Mouse (Mus musculus) liver (tissue): ENCODE measurements around the gene Samd15.
"Not testable (repeated sequence)": the region's sequence is repeated elsewhere in the genome, so short reads cannot be mapped to it uniquely, and the experiment has no call there.

Experiments used
- DNase-seq: peaks from one replicate; pipeline ENCODE4 v3.0.0-alpha.2; 2020; ENCODE audit warnings: mixed read lengths

Samd15 gene

DNA sequence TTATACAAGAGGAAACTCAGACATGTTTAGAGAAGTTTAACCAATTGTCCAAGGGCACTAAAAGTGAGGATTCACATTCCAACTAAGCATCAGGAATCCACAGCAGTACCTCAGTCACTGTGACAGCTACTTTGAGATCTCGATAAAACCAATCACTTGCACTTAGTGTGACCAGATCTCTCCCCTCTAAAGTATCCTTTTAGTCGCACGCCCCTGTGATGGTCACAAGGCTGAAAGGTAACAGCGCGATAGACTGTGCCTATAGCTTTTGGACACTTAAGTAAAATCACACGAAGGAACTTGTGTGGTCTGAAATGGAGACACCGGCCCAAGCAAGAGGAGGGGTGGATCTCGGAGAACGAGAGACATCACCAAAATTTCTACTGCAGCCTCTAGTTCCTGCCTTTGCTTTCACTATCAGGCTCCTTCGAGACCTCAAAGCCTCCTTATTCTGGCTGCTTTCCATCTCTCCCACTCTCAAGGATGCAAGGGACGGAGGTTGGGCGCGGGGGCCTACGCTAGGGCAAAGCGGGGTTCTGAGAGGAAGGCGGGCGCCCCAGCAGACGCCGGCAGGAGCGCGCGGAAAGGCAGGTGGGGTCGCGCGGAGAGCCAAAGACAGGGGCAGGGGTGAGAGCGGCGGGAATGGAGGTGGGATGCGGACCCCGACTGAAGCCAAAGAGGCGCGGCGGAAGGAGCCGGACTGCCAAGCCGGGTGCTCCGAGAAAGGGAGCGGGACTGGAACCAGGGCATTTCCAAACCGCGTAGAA lies at the start of gene Samd15:
Gene Samd15 (plus strand): TSS at position 518 of the 767 bp plus-strand sequence.
- peak; percentile 17 for DNase-seq

DNA sequence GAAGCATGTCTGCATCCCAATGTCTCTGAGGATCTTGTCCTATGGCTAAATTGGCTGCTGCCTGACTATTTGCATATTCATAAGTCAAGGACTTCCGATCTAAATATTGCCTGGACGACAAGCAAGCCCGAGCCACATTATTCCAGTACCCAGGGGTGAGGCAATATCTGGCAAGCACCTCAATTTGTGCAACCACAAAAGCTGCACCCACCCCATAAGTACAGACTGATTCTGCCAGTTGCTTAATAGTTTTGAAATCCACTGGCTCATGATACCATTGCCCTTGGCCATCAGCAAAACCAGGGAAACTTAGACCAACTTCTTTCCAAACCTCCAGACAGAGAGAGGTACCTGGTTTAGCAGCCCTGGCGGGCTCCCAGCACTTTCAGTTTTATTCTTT lies 45.1 kb upstream of the Samd15 start:
- not testable (repeated sequence) for DNase-seq

DNA sequence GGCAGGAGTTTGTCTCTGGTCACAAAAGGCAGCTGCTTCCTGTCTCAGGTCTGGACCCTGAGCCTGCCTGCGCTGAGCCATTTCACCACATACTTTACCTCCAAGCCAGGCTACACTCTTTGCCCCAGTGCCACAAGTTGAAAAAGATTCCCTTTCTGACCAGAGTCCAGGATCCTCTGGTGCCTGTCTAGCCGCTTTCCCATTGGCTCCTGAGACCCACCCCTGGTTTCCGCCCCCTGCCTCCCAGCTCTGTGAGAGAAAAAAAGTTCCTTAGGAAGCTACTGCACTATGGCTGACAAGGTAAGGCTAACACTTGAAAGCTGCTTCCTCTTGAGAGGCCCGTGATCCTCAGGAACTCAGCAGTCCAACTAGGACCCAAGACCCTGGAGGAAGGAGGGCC lies 42.2 kb upstream of the Samd15 start:
- peak; percentile 56 for DNase-seq

DNA sequence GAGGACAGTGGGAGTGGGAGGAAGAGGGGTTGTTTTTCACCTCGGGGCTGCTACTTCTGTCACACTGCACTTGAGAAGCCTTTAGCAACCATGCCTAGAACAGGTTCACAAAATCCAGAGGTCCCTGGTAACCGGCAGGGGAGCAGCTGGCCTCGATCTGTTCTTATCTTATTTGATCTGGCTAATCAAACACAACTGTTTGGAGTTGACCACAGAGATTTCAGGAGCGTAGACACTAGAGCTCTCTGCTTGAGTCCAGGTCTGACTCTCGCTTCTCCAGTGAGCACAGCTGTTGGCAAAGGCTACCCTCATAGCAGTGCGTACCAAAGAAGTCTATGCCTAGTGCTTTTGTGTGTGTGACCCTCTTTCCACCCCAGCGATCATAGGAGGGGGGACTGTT lies 41.4 kb upstream of the Samd15 start:
- DNase-seq = peak; percentile 18

GRCm38 (mm10) chr12:87160310-87160709 lies 39.2 kb upstream of the Samd15 start:
- DNase-seq = no peak

- DNase-seq = peak; percentile 56
Observed at GRCm38 (mm10) chr12:87160815-87161214, 38.7 kb upstream of the Samd15 start.

DNA sequence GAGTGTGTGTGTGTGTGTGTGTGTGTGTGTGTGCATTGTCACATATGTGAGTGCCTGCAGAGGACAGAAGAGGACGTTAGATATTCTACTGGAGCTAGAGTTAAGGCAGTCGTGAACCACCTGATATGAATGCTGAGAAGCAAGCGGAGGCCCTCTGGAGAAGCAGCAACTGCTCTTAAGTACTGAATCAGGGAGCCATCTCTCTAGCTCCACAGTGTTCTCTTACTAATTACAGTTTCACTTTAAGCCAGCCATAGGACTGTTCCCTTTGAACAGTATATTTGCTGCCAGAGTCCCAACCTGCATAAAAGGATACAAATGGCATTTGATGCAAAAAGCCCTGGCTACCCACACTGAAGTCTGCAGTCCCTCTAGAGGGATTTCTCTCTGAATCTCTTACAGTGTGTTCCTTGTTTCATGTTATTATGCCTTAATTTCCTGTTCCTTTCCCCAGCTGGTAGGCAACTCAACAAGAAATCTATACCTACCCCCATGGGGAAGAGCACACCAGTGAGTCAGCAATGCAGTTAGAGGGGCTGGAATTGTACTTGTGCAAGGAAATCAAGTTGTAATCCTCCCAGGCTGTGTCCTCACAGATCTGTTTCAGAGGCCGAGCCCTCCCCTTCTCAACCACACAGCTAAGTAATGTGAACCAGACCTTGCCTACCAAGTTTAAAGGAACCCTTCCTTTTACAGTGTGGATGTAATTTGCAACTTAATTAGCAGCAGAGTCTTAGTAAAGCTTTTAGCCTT lies 24.2 kb upstream of the Samd15 start:
- no peak for DNase-seq

- no peak for DNase-seq
Observed at GRCm38 (mm10) chr12:87177631-87178030, 21.9 kb upstream of the Samd15 start.

DNA sequence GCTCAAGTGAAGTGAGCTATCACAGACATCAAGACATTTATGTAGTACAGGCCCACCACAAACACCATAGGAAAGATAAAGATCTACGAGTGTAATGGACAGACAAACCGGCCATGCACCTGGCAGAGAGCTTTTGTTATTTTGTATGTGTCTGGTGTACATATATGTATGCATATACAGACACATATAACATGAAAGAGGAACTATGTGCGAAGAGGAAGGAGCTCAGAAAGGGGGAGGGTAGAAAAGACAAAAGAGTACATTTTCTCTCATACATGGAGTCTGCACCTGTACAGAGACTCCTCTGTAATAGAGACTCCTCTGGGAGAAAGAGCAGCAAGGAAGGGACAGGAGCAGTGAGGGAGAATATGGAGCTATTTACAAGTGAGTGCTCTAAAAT lies 6.5 kb upstream of the Samd15 start:
- no peak for DNase-seq

- no peak for DNase-seq
Observed at GRCm38 (mm10) chr12:87195069-87195468, 4.5 kb upstream of the Samd15 start.

DNA sequence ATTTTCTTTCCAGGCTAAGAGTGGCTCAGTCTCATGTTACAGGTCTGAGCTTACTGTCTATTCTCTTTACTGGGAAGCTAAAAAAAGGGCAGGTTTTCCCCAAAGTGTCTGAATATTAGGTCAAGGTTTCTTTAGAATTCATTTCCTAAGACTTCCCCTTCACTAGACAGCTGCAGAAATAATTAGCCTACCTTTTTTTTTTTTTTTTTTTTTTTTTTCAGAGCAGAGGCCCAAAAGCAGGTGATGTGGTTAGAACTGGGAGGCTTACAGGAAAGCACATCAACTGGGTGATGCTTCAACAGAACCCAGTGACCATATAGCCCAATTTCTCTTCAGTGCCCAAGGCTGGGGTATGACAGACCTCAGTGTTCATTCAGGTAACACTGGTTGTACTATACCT lies 3.2 kb upstream of the Samd15 start:
- no peak for DNase-seq

- DNase-seq = no peak
Observed at GRCm38 (mm10) chr12:87198792-87199191, 731 bp upstream of the Samd15 start.

DNA sequence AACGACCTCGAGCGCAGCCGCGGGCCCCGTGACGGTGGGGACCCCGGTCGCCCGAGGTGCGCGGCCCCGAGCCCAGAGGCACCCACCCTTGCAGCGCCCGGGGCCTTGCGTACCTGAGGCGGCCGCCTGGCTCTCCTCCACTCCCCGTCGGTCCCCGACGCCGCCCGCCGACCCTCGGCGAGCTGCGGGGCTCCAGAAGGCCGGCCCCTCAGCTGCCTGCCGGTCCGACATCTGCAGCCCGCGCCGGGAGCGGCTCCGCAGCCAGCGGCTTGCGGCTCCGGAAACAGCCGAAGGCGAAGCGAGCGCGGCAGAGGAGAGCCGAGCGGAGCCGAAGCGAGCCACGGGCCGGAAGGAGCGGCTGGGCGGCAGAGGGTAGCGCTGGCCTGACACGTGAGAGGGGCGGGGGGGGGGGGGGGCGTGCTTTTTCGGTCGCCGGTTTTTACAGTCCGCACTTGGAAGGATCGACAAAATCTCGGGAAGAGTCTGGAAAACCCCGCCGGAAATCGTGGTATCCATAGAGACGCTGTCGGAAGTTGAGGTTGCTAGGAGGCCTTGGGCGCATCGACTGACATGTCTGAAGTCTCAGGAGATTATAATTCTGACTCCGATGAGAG lies 557 bp downstream of the Samd15 start, which contains the start of gene Tmed8:
Gene Tmed8 (minus strand): TSS at position 482 of the 614 bp plus-strand sequence.
- peak; percentile 68 for DNase-seq

DNA sequence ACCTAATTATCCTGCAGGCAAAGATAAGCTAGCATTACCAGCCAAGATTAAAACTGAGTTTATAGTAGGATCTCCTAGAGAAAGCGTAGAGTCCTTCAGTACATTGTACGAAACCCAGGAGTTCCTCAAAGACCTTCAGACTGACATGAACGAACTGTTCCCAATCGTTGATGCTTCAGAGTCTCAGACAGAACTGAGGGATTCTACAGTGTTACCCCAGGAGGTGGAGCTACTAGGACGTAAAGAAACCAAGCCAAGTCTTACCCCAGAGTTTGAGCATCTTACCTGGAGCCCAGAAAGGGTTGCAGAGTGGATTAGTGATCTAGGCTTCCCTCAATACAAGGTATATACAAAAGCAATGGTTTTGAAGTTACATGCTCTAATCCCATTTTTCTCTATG lies 2.2 kb downstream of the Samd15 start:
- no peak for DNase-seq

- DNase-seq = not testable (repeated sequence)
Observed at GRCm38 (mm10) chr12:87205789-87206188, 6.3 kb downstream of the Samd15 start.

GRCm38 (mm10) chr12:87212844-87213606 lies 13.5 kb downstream of the Samd15 start:
- no peak for DNase-seq

- DNase-seq = no peak
Observed at GRCm38 (mm10) chr12:87216053-87216452, 16.5 kb downstream of the Samd15 start.

DNA sequence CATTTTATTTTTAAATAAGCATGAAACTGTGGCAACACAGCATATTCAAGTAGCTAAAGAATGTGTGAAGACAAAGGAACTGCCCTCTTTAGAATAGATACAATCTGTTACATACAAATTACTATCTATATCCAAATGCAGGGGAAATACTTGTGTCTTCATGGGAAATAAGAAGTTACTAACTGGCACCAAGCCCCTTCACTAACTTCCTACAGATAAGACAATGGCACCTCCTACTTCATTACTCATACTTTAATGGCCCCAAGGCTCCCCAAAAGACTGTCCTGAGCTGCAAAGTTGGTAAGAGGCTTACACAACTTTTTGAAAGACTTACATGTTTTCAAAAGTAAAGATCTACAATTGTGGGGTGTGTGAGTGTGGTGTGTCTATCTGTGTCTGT lies 18.1 kb downstream of the Samd15 start:
- DNase-seq = no peak

GRCm38 (mm10) chr12:87219362-87219761 lies 19.8 kb downstream of the Samd15 start:
- DNase-seq = no peak

DNA sequence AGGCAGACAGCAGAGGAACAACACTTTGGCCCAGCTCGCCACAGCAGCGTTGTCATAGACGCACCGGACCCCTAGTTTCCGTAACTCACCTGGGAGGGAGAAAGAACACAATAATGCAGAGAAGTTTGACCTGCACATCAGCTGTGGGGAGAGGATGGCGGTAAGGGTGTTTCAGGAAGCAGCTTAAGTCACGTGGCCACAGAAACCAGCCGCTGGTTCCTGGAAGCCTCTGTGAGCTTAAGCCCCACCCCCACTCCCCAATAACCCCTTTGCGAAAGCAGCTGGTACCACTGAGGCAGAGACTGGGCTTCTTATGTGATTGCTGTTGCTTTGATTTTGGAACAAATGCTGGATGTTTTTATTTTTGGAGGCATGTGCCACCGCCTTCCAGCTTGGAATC lies 25.4 kb downstream of the Samd15 start:
- peak; percentile 26 for DNase-seq

DNA sequence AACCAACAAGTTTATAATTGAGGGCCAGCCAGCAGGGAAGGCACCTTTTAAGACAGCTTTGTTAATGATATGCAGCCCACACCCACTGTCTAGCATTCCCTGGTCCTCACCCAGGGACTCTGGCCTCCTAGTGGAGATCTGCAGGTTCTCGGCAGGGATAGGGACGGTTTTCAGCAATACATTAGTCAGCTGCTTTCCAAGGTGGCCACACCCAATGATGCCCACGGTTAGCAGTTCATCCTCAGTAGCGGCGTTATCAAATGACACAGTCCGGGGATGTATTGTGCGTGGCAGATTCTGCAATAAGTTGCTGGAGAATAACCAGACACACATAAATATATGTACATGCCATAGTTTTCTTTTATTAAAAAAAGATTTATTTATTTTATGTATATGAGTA lies 27.3 kb downstream of the Samd15 start:
- peak; percentile 16 for DNase-seq

DNA sequence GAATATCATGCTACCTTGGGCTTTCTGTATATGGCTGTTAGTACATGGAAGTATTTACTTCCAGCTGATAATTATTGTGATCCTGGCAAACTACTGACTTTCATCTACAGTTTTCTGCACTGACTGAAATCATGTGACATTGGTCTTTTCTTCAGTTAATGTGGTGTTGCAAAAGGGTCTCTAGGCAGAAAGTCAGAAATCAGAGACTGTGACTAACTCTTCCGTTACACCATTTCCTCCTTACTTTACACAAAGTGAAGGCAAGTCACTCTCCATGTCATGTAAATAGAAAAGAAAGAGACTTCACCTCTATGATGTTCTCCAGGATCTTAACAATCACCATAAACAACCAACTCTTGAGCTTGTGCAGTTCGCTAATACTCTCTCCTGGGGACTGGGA lies 30.1 kb downstream of the Samd15 start:
- DNase-seq = no peak

GRCm38 (mm10) chr12:87230379-87230895 lies 30.9 kb downstream of the Samd15 start:
- no peak for DNase-seq
